Mouse (Mus musculus) kidney, adult 2 months (tissue): ENCODE data around the gene Slc26a3. TPM values are rescaled to one million over a fixed set of nuclear protein-coding genes. Genes with fewer than 3 reads are reported as not detected.

ENCODE experiments used
- DNase-seq: peaks from one replicate; pipeline ENCODE4 v3.0.0; 2021
- H3K27ac ChIP-seq: fragments of 200-500 bp; 2 replicates; pipeline ENCODE4 v1.5.1; 2012; ENCODE audit warnings: low read depth, low read length, control low read depth, inconsistent platforms; ENCODE audit not compliant: insufficient read depth
- H3K27me3 ChIP-seq: fragments of 200-500 bp; replicated peaks from 2 replicates; pipeline ENCODE4 v1.6.1; 2012; ENCODE audit warnings: mild to moderate bottlenecking, moderate library complexity, low read length, inconsistent platforms; ENCODE audit not compliant: control insufficient read depth, insufficient read depth
- H3K36me3 ChIP-seq: fragments of 200-500 bp; 2 replicates; pipeline ENCODE4 v1.6.1; 2012; ENCODE audit warnings: mild to moderate bottlenecking, moderate library complexity, low read length, inconsistent platforms; ENCODE audit not compliant: control insufficient read depth, insufficient read depth
- H3K4me1 ChIP-seq: fragments of 200-500 bp; 2 replicates; pipeline ENCODE4 v1.6.1; 2011; ENCODE audit warnings: low read length; ENCODE audit not compliant: control insufficient read depth, insufficient read depth
- H3K4me3 ChIP-seq: fragments of 200-500 bp; 2 replicates; pipeline ENCODE4 v1.5.1; 2011; ENCODE audit warnings: mild to moderate bottlenecking, low read depth, low read length, control low read depth; ENCODE audit not compliant: insufficient read depth
- CTCF ChIP-seq: fragments of 200-500 bp; conservative IDR thresholded peaks from 2 replicates; pipeline ENCODE4 v1.5.1; 2011; ENCODE audit warnings: low read depth, mild to moderate bottlenecking, control low read depth, low read length, moderate library complexity, mixed read lengths; ENCODE audit not compliant: insufficient read depth, insufficient read length
- POLR2A ChIP-seq: fragments of 200-500 bp; IDR thresholded peaks from one replicate; pipeline ENCODE4 v1.6.1; 2011; ENCODE audit warnings: low read depth, low read length, control low read depth
- whole genome bisulfite sequencing: fragments of 180-500 bp; shearing (Covaris S2); methylation state at CpG from one replicate; pipeline ENCODE4 v1.1.7; 2018; 5-methylcytosine and 5-hydroxymethylcytosine counted together
- polyA plus RNA-seq: library from polyadenylated mRNA; depleted of rRNA; stranded (reverse); fragments of >200 nt; gene quantifications from 2 replicates; pipeline ENCODE4 v1.2.3, GENCODE M21; 2012

Gene Slc26a3
- polyA plus RNA-seq, 1 experiment, result 0.05 TPM

GRCm38 (mm10) chr12:31387303-31387702 lies 3.4 kb upstream of the Slc26a3 start:
- no peak for DNase-seq
- no peak for TF ChIP-seq POLR2A
- TF ChIP-seq CTCF, result 0 out of 2 replicates have a peak, but pooled peaks have one; percentile 5
- no peaks in the 10 kb centered on the region for H3K36me3 ChIP-seq
- H3K4me3 ChIP-seq, result no peak overlapping the region
- H3K4me1 ChIP-seq, result no peaks in the 10 kb centered on the region
- no peaks in the 10 kb centered on the region for H3K27me3 ChIP-seq
- no peak overlapping the region for H3K27ac ChIP-seq
- 37% methylated on average over 3 of the region's 3 CpGs for WGBS

- H3K27ac ChIP-seq, result no peak overlapping the region
- no peaks in the 10 kb centered on the region for H3K4me1 ChIP-seq
- H3K4me3 ChIP-seq, result no peak overlapping the region
- TF ChIP-seq POLR2A (no peak), CTCF (no peak)
- no peaks in the 10 kb centered on the region for H3K36me3 ChIP-seq
- DNase-seq, result no peak
- WGBS, result 68% methylated on average over 12 of the region's 12 CpGs
- no peaks in the 10 kb centered on the region for H3K27me3 ChIP-seq
Observed at GRCm38 (mm10) chr12:31391696-31392095, 1.0 kb downstream of the Slc26a3 start.

GRCm38 (mm10) chr12:31395895-31396294 lies 5.2 kb downstream of the Slc26a3 start:
- Histone ChIP-seq H3K36me3 (no peaks in the 10 kb centered on the region), H3K4me1 (no peaks in the 10 kb centered on the region), H3K27ac (no peak overlapping the region), H3K4me3 (no peak overlapping the region), H3K27me3 (no peaks in the 10 kb centered on the region; the same call in 1 of the 2 replicates)
- TF ChIP-seq POLR2A, result no peak
- TF ChIP-seq CTCF, result no peak
- WGBS, result 94% methylated on average over 1 of the region's 1 CpGs
- DNase-seq, result no peak

GRCm38 (mm10) chr12:31397709-31398108 lies 7.0 kb downstream of the Slc26a3 start:
- no peak for TF ChIP-seq POLR2A
- no peak for TF ChIP-seq CTCF
- H3K27ac ChIP-seq, result no peak overlapping the region
- H3K36me3 ChIP-seq, result no peaks in the 10 kb centered on the region
- 75% methylated on average over 4 of the region's 4 CpGs for WGBS
- no peaks in the 10 kb centered on the region for H3K4me1 ChIP-seq
- DNase-seq, result no peak
- no peak overlapping the region for H3K4me3 ChIP-seq
- no peaks in the 10 kb centered on the region; the same call in 1 of the 2 replicates for H3K27me3 ChIP-seq

- Histone ChIP-seq H3K27me3 (no peaks in the 10 kb centered on the region; the same call in 1 of the 2 replicates), H3K36me3 (no peaks in the 10 kb centered on the region), H3K27ac (no peak overlapping the region), H3K4me3 (no peak overlapping the region), H3K4me1 (no peaks in the 10 kb centered on the region)
- DNase-seq, result no peak
- WGBS, result 72% methylated on average over 1 of the region's 1 CpGs
- TF ChIP-seq CTCF, result no peak
- TF ChIP-seq POLR2A, result no peak
Observed at GRCm38 (mm10) chr12:31400821-31401220, 10.2 kb downstream of the Slc26a3 start.

GRCm38 (mm10) chr12:31401930-31402329 lies 11.3 kb downstream of the Slc26a3 start:
- H3K4me3 ChIP-seq, result no peak overlapping the region
- H3K27ac ChIP-seq, result no peak overlapping the region
- no peaks in the 10 kb centered on the region; the same call in 1 of the 2 replicates for H3K27me3 ChIP-seq
- no peaks in the 10 kb centered on the region for H3K36me3 ChIP-seq
- H3K4me1 ChIP-seq, result no peaks in the 10 kb centered on the region
- no peak for TF ChIP-seq CTCF
- TF ChIP-seq POLR2A, result no peak
- WGBS, result 66% methylated on average over 6 of the region's 6 CpGs
- DNase-seq, result peak; percentile 16

- no peak overlapping the region for H3K4me3 ChIP-seq
- no peak for DNase-seq
- 69% methylated on average over 5 of the region's 5 CpGs for WGBS
- H3K27ac ChIP-seq, result no peak overlapping the region
- H3K4me1 ChIP-seq, result no peaks in the 10 kb centered on the region
- H3K27me3 ChIP-seq, result no peaks in the 10 kb centered on the region
- H3K36me3 ChIP-seq, result no peaks in the 10 kb centered on the region
- TF ChIP-seq POLR2A, result no peak
- TF ChIP-seq CTCF, result no peak
Observed at GRCm38 (mm10) chr12:31404575-31405240, 14.0 kb downstream of the Slc26a3 start.

- no peak for DNase-seq
- 62% methylated on average over 2 of the region's 2 CpGs for WGBS
- no peak overlapping the region for H3K27ac ChIP-seq
- H3K36me3 ChIP-seq, result no peaks in the 10 kb centered on the region
- no peaks in the 10 kb centered on the region for H3K4me1 ChIP-seq
- TF ChIP-seq CTCF (no peak), POLR2A (no peak)
- H3K27me3 ChIP-seq, result no peaks in the 10 kb centered on the region
- no peak overlapping the region for H3K4me3 ChIP-seq
Observed at GRCm38 (mm10) chr12:31415971-31416370, 25.3 kb downstream of the Slc26a3 start.
